Mouse (Mus musculus): ENCODE results near the gene Btf3. TPM values are rescaled to one million over a fixed set of nuclear protein-coding genes. Genes with fewer than 3 reads are reported as not detected.

Gene Btf3
- polyA plus RNA-seq, 1 experiment from 2014 or later: 771 TPM

DNA sequence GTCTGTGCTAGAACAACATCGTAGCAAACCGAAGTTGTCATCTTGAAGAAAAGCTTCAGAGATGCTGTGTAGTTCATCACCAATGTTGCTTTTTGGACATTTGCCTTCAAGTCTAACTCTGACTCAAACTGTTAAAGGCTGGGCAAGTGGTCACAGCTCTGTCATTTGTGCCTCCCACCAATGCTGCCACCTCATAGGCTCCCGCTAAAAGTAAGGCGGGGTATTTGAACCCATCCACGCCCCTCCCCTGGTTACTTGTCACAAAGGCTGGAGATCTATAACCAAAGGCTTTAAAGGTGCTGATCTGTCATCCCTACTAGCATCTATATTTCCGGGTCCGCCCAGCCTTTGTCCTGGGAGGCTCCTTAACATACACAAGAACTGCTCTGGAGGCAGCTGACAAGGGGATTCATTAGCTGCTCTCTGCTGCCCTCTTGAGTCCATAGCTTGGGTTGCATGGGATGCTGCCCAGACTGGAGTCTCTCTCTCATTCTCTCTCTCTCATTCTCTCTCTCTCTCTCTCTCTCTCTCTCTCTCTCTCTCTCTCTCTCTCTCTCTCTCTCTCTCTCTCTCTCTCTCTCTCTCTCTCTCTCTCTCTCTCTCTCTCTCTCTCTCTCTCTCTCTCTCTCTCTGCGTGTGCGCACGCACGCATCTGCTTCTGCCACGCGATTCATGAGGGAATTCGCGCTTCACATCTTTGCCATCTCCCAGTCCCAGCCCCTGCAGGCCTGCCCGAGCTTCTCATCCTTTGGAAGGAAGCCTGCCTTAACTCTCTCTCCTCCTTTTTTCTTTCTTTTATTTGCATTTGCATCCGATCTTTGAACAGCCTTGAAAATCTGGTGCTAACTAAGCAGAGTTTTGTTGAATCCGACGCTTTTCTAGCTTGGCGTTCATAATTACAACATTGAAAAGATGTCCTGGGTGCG, 17.7 kb downstream of the Btf3 start:
- no peak for ATAC-seq (ENCODE audit: insufficient number of reproducible peaks, insufficient read depth, low FRiP score, low TSS enrichment)
- H3K4me3 ChIP-seq: no peak overlapping the region
- H3K4me2 ChIP-seq (replicated peaks): peak overlapping the region; percentile 21
- 51% methylated on average over 21 of the region's 21 CpGs for WGBS
- no peaks in the 10 kb centered on the region for H3K36me3 ChIP-seq
- no peaks in the 10 kb centered on the region for H3K27me3 ChIP-seq
- H3K27ac ChIP-seq: no peak overlapping the region
- no peak overlapping the region for H3K9ac ChIP-seq
- H3K4me1 ChIP-seq: no peaks in the 10 kb centered on the region
- H3K9me3 ChIP-seq: no peaks in the 10 kb centered on the region

DNA sequence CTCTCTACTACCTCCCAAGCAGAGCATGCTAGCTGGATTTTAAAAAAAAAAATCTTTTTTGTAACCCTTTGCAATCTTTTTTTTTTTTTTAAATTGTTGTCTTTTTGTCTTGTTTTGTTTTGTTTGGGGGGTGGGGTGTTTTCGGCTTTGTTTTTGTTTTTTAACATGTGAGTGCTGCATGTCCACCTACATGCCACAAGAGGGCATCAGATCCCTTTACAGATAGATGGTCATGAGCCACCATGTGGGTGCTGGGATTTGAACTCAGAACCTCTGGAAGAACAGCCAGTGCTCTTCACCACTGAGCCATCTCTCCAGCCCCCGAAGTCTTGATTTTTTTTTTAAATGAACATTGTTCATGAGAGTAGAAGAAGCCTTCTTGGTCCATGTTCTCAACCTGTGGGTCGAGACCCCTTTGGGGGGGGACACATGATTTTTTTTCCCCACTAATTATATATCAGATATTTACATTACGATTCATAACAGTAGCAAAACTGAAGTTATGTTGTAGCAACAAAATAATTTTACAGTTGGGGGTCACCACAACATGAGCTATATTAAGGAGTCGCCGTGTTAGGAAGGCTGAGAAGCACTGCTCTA, 18.8 kb downstream of the Btf3 start:
- Histone ChIP-seq H3K36me3 (no peaks in the 10 kb centered on the region), H3K4me1 (no peaks in the 10 kb centered on the region), H3K27me3 (no peaks in the 10 kb centered on the region), H3K9me3 (no peaks in the 10 kb centered on the region), H3K4me3 (no peak overlapping the region), H3K4me2 (replicated peaks) (no peak overlapping the region), H3K9ac (no peak overlapping the region), H3K27ac (no peak overlapping the region)
- WGBS: 90% methylated on average over 6 of the region's 6 CpGs
- ATAC-seq (ENCODE audit: insufficient number of reproducible peaks, insufficient read depth, low FRiP score, low TSS enrichment): no peak

DNA sequence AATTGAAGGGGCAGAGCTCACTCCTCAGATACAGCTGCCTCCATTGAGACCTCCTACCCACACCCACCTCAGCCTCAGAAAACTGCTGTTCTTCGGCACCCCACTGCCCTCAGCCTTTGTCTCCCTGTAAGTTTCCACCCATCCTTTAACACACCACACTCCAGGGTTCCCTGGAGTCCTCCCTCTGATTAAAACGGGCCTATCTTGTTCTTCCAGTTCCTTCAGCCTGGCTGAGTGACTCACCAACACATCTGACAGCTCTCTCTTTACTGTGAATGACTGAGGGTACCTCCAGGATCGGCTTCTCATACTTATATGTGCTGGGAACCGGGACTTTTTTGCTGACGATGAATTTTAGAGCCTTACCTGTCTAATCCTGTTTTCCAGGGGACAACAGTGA, 20.7 kb downstream of the Btf3 start:
- Histone ChIP-seq H3K9me3 (no peaks in the 10 kb centered on the region), H3K27ac (no peak overlapping the region), H3K9ac (no peak overlapping the region), H3K4me1 (no peaks in the 10 kb centered on the region), H3K4me2 (replicated peaks) (no peak overlapping the region), H3K4me3 (no peak overlapping the region), H3K36me3 (no peaks in the 10 kb centered on the region), H3K27me3 (no peaks in the 10 kb centered on the region)
- no peak for ATAC-seq (ENCODE audit: insufficient number of reproducible peaks, insufficient read depth, low FRiP score, low TSS enrichment)
- 40% methylated on average over 5 of the region's 5 CpGs for WGBS

DNA sequence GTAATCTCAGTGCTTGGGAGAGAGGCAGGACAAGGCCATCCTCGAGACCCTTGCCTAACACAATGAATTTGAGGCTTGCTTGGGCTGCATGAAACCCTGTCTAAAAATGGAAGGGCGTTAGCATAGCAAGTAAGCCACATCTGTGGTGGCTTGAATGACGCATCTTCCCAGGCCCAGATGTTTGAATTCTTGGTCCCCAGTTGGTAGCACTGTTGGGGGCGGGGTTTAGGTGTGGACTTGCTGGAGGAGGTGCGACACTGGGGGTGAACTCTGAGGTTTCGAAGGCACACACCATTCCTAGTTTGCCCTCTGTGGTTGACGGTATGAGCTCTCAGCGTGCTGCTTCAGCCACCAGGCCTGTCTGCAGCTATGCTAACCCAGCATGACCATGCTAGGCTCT, 25.1 kb downstream of the Btf3 start:
- no peak overlapping the region for H3K4me3 ChIP-seq
- no peak for ATAC-seq (ENCODE audit: insufficient number of reproducible peaks, insufficient read depth, low FRiP score, low TSS enrichment)
- H3K9ac ChIP-seq: no peak overlapping the region
- H3K27ac ChIP-seq: no peak overlapping the region
- WGBS: 82% methylated on average over 8 of the region's 8 CpGs
- H3K9me3 ChIP-seq: no peaks in the 10 kb centered on the region
- no peak overlapping the region for H3K4me2 ChIP-seq (replicated peaks)
- no peaks in the 10 kb centered on the region for H3K27me3 ChIP-seq
- no peaks in the 10 kb centered on the region for H3K4me1 ChIP-seq
- no peaks in the 10 kb centered on the region for H3K36me3 ChIP-seq

DNA sequence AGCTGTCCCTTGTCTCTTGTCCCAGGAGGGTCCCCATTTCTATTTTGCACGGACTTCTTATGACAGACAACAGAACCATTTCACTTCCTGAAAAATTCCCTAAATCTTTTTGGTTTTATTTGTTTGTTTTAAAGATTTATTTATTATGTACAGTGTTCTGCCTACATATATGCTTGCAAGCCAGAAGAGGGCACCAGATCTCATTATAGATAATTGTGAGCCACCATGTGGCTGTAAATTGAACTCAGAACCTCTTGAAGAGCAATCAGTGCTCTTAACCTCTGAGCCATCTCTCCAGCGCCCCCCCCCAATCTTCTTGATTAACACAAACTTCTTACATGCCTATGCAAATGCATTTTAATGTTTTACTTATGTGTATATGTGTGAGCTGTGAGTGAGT, 26.1 kb downstream of the Btf3 start:
- WGBS: 46% methylated on average over 2 of the region's 2 CpGs
- no peaks in the 10 kb centered on the region for H3K36me3 ChIP-seq
- no peaks in the 10 kb centered on the region for H3K27me3 ChIP-seq
- no peak overlapping the region for H3K4me2 ChIP-seq (replicated peaks)
- ATAC-seq (ENCODE audit: insufficient number of reproducible peaks, insufficient read depth, low FRiP score, low TSS enrichment): no peak
- H3K9me3 ChIP-seq: no peaks in the 10 kb centered on the region
- no peaks in the 10 kb centered on the region for H3K4me1 ChIP-seq
- H3K4me3 ChIP-seq: no peak overlapping the region
- H3K9ac ChIP-seq: no peak overlapping the region
- no peak overlapping the region for H3K27ac ChIP-seq

DNA sequence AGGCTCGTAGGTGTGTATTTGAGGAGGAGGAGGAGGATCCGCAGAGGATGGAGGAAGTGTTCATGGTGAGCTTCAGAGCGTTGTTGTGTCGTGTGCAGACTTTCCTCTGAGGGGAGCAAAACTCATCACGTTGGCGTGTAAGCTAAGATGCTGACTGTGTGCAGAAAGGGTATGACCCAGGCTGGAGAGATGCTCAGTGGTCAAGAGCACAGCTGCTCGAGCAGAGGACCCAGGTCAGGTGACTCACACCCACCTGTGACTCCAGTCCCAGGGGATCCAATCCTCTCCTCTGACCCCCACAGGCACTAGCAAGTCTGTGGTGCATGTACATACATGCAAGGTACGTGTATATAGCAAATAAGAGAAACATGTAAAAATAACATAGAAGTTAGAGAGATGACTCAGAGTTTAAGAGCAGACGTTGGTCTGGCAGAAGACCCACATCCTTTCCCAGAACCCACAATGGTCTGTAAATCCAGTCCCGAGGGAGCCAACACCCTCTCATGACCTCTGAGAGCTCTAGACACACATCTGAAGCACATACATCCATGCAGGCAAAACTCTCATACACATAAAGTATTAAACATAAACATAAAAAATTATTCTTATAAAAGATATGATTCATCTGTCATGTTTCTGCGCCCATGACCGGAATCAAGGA, 35.7 kb downstream of the Btf3 start:
- no peak overlapping the region for H3K27ac ChIP-seq
- H3K27me3 ChIP-seq: no peaks in the 10 kb centered on the region
- no peaks in the 10 kb centered on the region for H3K4me1 ChIP-seq
- 78% methylated on average over 12 of the region's 12 CpGs for WGBS
- no peak overlapping the region for H3K4me2 ChIP-seq (replicated peaks)
- no peak overlapping the region for H3K4me3 ChIP-seq
- H3K9ac ChIP-seq: no peak overlapping the region
- no peaks in the 10 kb centered on the region for H3K36me3 ChIP-seq
- no peaks in the 10 kb centered on the region for H3K9me3 ChIP-seq
- no peak for ATAC-seq (ENCODE audit: insufficient number of reproducible peaks, insufficient read depth, low FRiP score, low TSS enrichment)

DNA sequence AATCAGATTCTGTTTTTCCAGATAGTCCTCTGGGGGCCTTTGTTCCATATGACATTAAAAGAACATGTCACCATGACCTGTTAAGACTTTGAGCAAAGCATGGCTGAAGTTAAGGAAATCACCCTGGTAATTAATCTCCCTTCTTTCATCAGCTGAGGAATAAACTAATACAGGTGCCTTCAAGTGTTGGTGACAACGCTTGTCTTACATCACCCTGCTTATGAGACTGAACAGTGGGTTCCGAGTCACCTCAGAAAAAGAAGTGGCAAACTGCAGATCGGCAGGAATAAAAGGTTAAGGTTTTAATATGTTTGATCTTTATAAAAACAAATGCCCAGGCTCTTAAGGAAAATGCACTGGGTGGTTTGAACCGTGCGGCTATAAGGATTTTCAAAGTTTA, 37.1 kb downstream of the Btf3 start, which contains the start of gene Gm21976:
Gm21976 (plus strand) TSS at position 202 of the 400 bp plus-strand sequence.
- Histone ChIP-seq H3K9ac (no peak within 1 kb of the TSS), H3K27me3 (no peaks in the 10 kb centered on the region), H3K36me3 (peaks cover 5% of the 10 kb centered on the region; the same call in 1 of the 2 replicates), H3K27ac (no peak within 1 kb of the TSS), H3K4me2 (replicated peaks) (no peak within 1 kb of the TSS), H3K4me1 (no peaks in the 10 kb centered on the region), H3K9me3 (no peaks in the 10 kb centered on the region), H3K4me3 (no peak within 1 kb of the TSS)
- ATAC-seq (ENCODE audit: insufficient number of reproducible peaks, insufficient read depth, low FRiP score, low TSS enrichment): no peak
- 84% methylated on average over 5 of the region's 5 CpGs for WGBS

DNA sequence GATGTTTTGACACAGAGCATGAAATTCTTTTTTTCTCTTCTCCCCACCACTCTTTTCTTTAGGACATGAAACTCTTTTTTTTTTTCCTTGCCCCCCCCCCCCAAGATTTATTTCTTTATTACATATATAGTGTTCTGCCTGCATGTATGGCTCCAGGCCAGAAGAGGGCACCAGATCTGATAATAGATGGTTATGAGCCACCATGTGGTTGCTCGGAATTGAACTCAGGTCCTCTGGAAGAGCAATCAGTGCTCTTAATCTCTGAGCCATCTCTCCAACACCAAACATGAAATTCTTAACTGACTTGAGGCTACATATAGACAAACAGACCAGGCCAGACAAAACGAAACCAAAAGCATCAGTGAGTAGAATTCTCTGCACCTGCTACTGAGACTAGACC, 39.3 kb downstream of the Btf3 start:
- no peak overlapping the region for H3K4me2 ChIP-seq (replicated peaks)
- peaks cover 16% of the 10 kb centered on the region; the same call in 1 of the 2 replicates for H3K36me3 ChIP-seq
- no peaks in the 10 kb centered on the region for H3K4me1 ChIP-seq
- no peak overlapping the region for H3K4me3 ChIP-seq
- no peak overlapping the region for H3K9ac ChIP-seq
- no peaks in the 10 kb centered on the region for H3K27me3 ChIP-seq
- WGBS: 85% methylated on average over 2 of the region's 2 CpGs
- no peak for ATAC-seq (ENCODE audit: insufficient number of reproducible peaks, insufficient read depth, low FRiP score, low TSS enrichment)
- H3K27ac ChIP-seq: no peak overlapping the region
- H3K9me3 ChIP-seq: no peaks in the 10 kb centered on the region

GRCm38 (mm10) chr13:98276253-98276652, 40.6 kb downstream of the Btf3 start:
- Histone ChIP-seq H3K4me2 (replicated peaks) (no peak overlapping the region), H3K9ac (no peak overlapping the region), H3K4me3 (no peak overlapping the region), H3K27ac (no peak overlapping the region), H3K4me1 (no peaks in the 10 kb centered on the region), H3K27me3 (no peaks in the 10 kb centered on the region), H3K9me3 (no peaks in the 10 kb centered on the region), H3K36me3 (peaks cover 27% of the 10 kb centered on the region)
- no peak for ATAC-seq (ENCODE audit: insufficient number of reproducible peaks, insufficient read depth, low FRiP score, low TSS enrichment)
- 89% methylated on average over 7 of the region's 7 CpGs for WGBS

- ATAC-seq (ENCODE audit: insufficient number of reproducible peaks, insufficient read depth, low FRiP score, low TSS enrichment): no peak
Measured at GRCm38 (mm10) chr13:98275646-98276045, 41.2 kb downstream of the Btf3 start.

GRCm38 (mm10) chr13:98274023-98274422, 42.8 kb downstream of the Btf3 start:
- H3K36me3 ChIP-seq: peaks cover 39% of the 10 kb centered on the region
- H3K9me3 ChIP-seq: no peaks in the 10 kb centered on the region
- H3K9ac ChIP-seq: no peak overlapping the region
- H3K27me3 ChIP-seq: no peaks in the 10 kb centered on the region
- no peak for ATAC-seq (ENCODE audit: insufficient number of reproducible peaks, insufficient read depth, low FRiP score, low TSS enrichment)
- no peak overlapping the region for H3K4me3 ChIP-seq
- H3K4me2 ChIP-seq (replicated peaks): no peak overlapping the region
- no peaks in the 10 kb centered on the region for H3K4me1 ChIP-seq
- no peak overlapping the region for H3K27ac ChIP-seq
- 90% methylated on average over 9 of the region's 9 CpGs for WGBS

More at GRCm38 (mm10) chr13:98275646-98276045, 41.2 kb downstream of the Btf3 start:
- Histone ChIP-seq H3K4me3 (no peak overlapping the region), H3K27me3 (no peaks in the 10 kb centered on the region), H3K4me2 (replicated peaks) (no peak overlapping the region), H3K4me1 (no peaks in the 10 kb centered on the region), H3K36me3 (peaks cover 33% of the 10 kb centered on the region), H3K9ac (no peak overlapping the region), H3K27ac (no peak overlapping the region), H3K9me3 (no peaks in the 10 kb centered on the region)
- 80% methylated on average over 4 of the region's 4 CpGs for WGBS
